Mouse (Mus musculus) liver, postnatal 0 days (tissue): ENCODE results near the gene 1700122O11Rik.

Experiments
- CTCF ChIP-seq: sonication (generic); IDR thresholded peaks from 2 replicates; pipeline ENCODE4 v1.5.1; 2016; ENCODE audit warnings: antibody characterized with exemption, low read depth
- EP300 ChIP-seq: IDR thresholded peaks from 2 replicates; pipeline ENCODE4 v1.6.1; 2016; ENCODE audit warnings: antibody characterized with exemption, low read depth, mild to moderate bottlenecking

DNA sequence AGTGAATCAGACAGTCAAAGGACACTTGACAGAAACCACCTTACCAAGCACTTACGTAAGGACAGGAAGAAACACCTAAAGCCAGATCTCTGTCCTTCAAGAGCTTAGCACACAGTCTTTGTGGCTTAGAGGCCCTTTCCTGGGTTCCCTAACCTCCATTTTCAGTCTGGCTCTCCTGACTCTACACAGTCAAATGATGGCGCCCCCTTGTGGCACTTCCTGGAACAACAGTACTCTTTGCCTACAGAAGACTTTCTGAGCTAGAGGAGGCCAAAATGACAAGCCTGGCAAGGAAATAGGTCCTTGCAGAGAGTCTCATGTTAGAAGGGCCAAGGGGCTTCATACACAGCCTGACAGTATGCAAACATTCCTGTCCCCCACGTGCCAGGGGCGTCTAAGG lies 7.5 kb upstream of the 1700122O11Rik start:
- TF ChIP-seq CTCF (peak; percentile 85), EP300 (no peak)
